Mouse (Mus musculus) testis, adult 2 months (tissue): ENCODE results near the gene Trim37.

Source experiments
- CTCF ChIP-seq: fragments of 200-500 bp; IDR thresholded peaks from 2 replicates; pipeline ENCODE4 v1.5.1; 2012; ENCODE audit warnings: low read depth, mild to moderate bottlenecking, inconsistent platforms, low read length, moderate library complexity; ENCODE audit not compliant: control insufficient read depth, insufficient read depth, insufficient replicate concordance
- POLR2A ChIP-seq: fragments of 200-500 bp; IDR thresholded peaks from 2 replicates; pipeline ENCODE4 v1.6.1; 2012; ENCODE audit warnings: low read depth, mild to moderate bottlenecking, inconsistent platforms, low read length, moderate library complexity; ENCODE audit not compliant: control insufficient read depth

GRCm38 (mm10) chr11:87253294-87253693 is 126.4 kb downstream of the Trim37 start:
- TF ChIP-seq CTCF (no peak), POLR2A (no peak)
